Mouse (Mus musculus) ES-Bruce4 (cell line): ENCODE data around the gene Ldb1.

Experiments used
- CTCF ChIP-seq: IDR thresholded peaks from one replicate; pipeline ENCODE4 v1.8.1; 2011; ENCODE audit warnings: low read depth, low read length
- EP300 ChIP-seq: IDR thresholded peaks from 2 replicates; pipeline ENCODE4 v1.6.1; 2011; ENCODE audit warnings: low read depth, low read length; ENCODE audit not compliant: insufficient read depth
- POLR2A ChIP-seq: IDR thresholded peaks from one replicate; pipeline ENCODE4 v1.8.1; 2011; ENCODE audit warnings: low read length; ENCODE audit not compliant: insufficient read depth

DNA sequence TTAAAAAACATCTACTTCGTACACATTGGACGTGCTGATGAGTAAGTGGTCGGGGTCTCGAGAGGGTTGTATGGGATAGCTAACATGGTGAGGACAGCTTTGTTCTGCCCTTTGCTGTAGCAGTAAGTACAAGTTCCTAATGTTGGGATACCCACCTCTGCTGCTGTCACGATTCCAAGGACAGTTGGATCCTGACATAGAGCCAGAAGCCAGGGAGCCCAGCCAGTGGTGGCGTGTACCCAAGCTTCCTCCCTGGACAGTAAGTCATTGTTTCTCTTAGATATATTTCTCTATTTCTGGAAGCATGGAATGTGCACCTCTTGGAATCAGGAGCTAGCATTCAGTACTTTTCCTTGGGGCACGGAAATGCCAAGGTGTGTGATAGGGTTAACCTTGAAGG, 42.9 kb upstream of the Ldb1 start:
- no peak for TF ChIP-seq EP300
- no peak for TF ChIP-seq POLR2A
- no peak for TF ChIP-seq CTCF
